Mouse (Mus musculus) stomach, embryonic 14.5 days (tissue): Measurements from ENCODE around the gene Itprid2. TPM values are rescaled to one million over a fixed set of nuclear protein-coding genes. Genes with fewer than 3 reads are reported as not detected.
A peak's percentile ranks its signal among the peaks of the same experiment; 100 is the strongest.

ENCODE experiments used
- ATAC-seq: fragments of 200-750 bp; cut with Nextera tagmentation; 2 replicates; pipeline ENCODE4 v1.8.0; 2017; ENCODE audit warnings: low read depth, moderate TSS enrichment; ENCODE audit not compliant: insufficient number of reproducible peaks, insufficient read depth, low FRiP score
- H3K27ac ChIP-seq: fragments of 300-500 bp; sonication (generic); 2 replicates; pipeline ENCODE4 v1.5.1; 2014; ENCODE audit warnings: mild to moderate bottlenecking, low read length, moderate library complexity, mixed read lengths
- H3K27me3 ChIP-seq: fragments of 300-500 bp; sonication (generic); 2 replicates; pipeline ENCODE4 v1.6.1; 2014; ENCODE audit warnings: low read length, control low read depth, mixed read lengths; ENCODE audit not compliant: control insufficient read depth, insufficient read depth
- H3K36me3 ChIP-seq: fragments of 300-500 bp; sonication (generic); 2 replicates; pipeline ENCODE4 v1.6.1; 2014; ENCODE audit warnings: mild to moderate bottlenecking, control low read depth, low read length, moderate library complexity, mixed read lengths; ENCODE audit not compliant: control insufficient read depth, insufficient read depth
- H3K4me1 ChIP-seq: fragments of 300-500 bp; sonication (generic); 2 replicates; pipeline ENCODE4 v1.6.1; 2014; ENCODE audit warnings: low read length, control low read depth, mixed read lengths; ENCODE audit not compliant: control insufficient read depth, insufficient read depth
- H3K4me2 ChIP-seq: fragments of 300-500 bp; sonication (generic); replicated peaks from 2 replicates; pipeline ENCODE4 v1.6.1; 2014; ENCODE audit warnings: low read depth, low read length, control low read depth
- H3K4me3 ChIP-seq: fragments of 300-500 bp; sonication (generic); 2 replicates; pipeline ENCODE4 v1.5.1; 2014; ENCODE audit warnings: low read depth, low read length, control low read depth
- H3K9ac ChIP-seq: fragments of 300-500 bp; sonication (generic); replicated peaks from 2 replicates; pipeline ENCODE4 v1.6.1; 2014; ENCODE audit warnings: low read depth, mild to moderate bottlenecking, control low read depth, low read length, moderate library complexity, mixed read lengths
- H3K9me3 ChIP-seq: fragments of 300-500 bp; sonication (generic); 2 replicates; pipeline ENCODE4 v1.6.1; 2016; ENCODE audit warnings: low read depth, low read length, control low read depth; ENCODE audit not compliant: control insufficient read depth
- WGBS: fragments of 180-500 bp; shearing (Covaris S2); extraction: QIAGEN DNeasy Blood & Tissue Kit; methylation state at CpG from one replicate; pipeline ENCODE4 v1.1.7; 2014; 5-methylcytosine and 5-hydroxymethylcytosine counted together
- polyA plus RNA-seq: library from polyadenylated mRNA; unstranded; fragments of >200 nt; fragmentation: Nextera tagmentation; extraction: Ambion mirVana; gene quantifications from 2 replicates; pipeline ENCODE4 v1.2.1, GENCODE M21; 2014

The Itprid2 gene
- polyA plus RNA-seq, 1 experiment from 2014 or later = 22.2 TPM

- no peak overlapping the region for H3K4me3 ChIP-seq
- H3K27me3 ChIP-seq = no peaks in the 10 kb centered on the region
- no peaks in the 10 kb centered on the region; the same call in 1 of the 2 replicates for H3K36me3 ChIP-seq
- 51% methylated on average over 1 of the region's 1 CpGs for WGBS
- no peak overlapping the region for H3K9ac ChIP-seq
- no peak overlapping the region for H3K4me2 ChIP-seq
- no peak for ATAC-seq
- peaks cover 4% of the 10 kb centered on the region; the same call in 1 of the 2 replicates for H3K4me1 ChIP-seq
- no peaks in the 10 kb centered on the region for H3K9me3 ChIP-seq
- no peak overlapping the region for H3K27ac ChIP-seq
Measured at GRCm38 (mm10) chr2:79677663-79678257, 42.6 kb downstream of the Itprid2 start.

- no peak overlapping the region for H3K4me3 ChIP-seq
- H3K27ac ChIP-seq = peak overlapping the region; percentile 10; the same call in 1 of the 2 replicates
- ATAC-seq = no peak
- no peaks in the 10 kb centered on the region for H3K36me3 ChIP-seq
- H3K4me2 ChIP-seq = no peak overlapping the region
- H3K4me1 ChIP-seq = peaks cover 4% of the 10 kb centered on the region; the same call in 1 of the 2 replicates
- H3K9ac ChIP-seq = no peak overlapping the region
- no peaks in the 10 kb centered on the region for H3K27me3 ChIP-seq
- H3K9me3 ChIP-seq = no peaks in the 10 kb centered on the region
- 46% methylated on average over 4 of the region's 4 CpGs for WGBS
Measured at GRCm38 (mm10) chr2:79681672-79682071, 46.5 kb downstream of the Itprid2 start.

- no peaks in the 10 kb centered on the region for H3K9me3 ChIP-seq
- H3K36me3 ChIP-seq = no peaks in the 10 kb centered on the region
- H3K9ac ChIP-seq = no peak overlapping the region
- no peaks in the 10 kb centered on the region for H3K27me3 ChIP-seq
- ATAC-seq = no peak
- no peak overlapping the region for H3K4me3 ChIP-seq
- no peak overlapping the region for H3K4me2 ChIP-seq
- WGBS = 94% methylated on average over 4 of the region's 4 CpGs
- H3K4me1 ChIP-seq = no peaks in the 10 kb centered on the region
- H3K27ac ChIP-seq = no peak overlapping the region
Measured at GRCm38 (mm10) chr2:79683258-79683657, 48.1 kb downstream of the Itprid2 start.

- Histone ChIP-seq H3K36me3 (no peaks in the 10 kb centered on the region), H3K27me3 (no peaks in the 10 kb centered on the region), H3K4me3 (no peak overlapping the region), H3K4me2 (no peak overlapping the region), H3K27ac (no peak overlapping the region), H3K9ac (no peak overlapping the region), H3K9me3 (no peaks in the 10 kb centered on the region), H3K4me1 (no peaks in the 10 kb centered on the region)
- no peak for ATAC-seq
- WGBS = 42% methylated on average over 3 of the region's 3 CpGs
Measured at GRCm38 (mm10) chr2:79690838-79691237, 55.7 kb downstream of the Itprid2 start.

GRCm38 (mm10) chr2:79695190-79695589, 60.0 kb downstream of the Itprid2 start:
- H3K27me3 ChIP-seq = no peaks in the 10 kb centered on the region
- H3K9me3 ChIP-seq = no peaks in the 10 kb centered on the region
- no peak overlapping the region for H3K9ac ChIP-seq
- H3K27ac ChIP-seq = no peak overlapping the region
- no peak overlapping the region for H3K4me3 ChIP-seq
- ATAC-seq = no peak
- no peaks in the 10 kb centered on the region for H3K36me3 ChIP-seq
- H3K4me1 ChIP-seq = no peaks in the 10 kb centered on the region
- H3K4me2 ChIP-seq = no peak overlapping the region
- 85% methylated on average over 4 of the region's 4 CpGs for whole genome bisulfite sequencing

- WGBS = 87% methylated on average over 12 of the region's 12 CpGs
- Histone ChIP-seq H3K9ac (no peak overlapping the region), H3K9me3 (no peaks in the 10 kb centered on the region), H3K27me3 (no peaks in the 10 kb centered on the region), H3K4me2 (no peak overlapping the region), H3K4me1 (no peaks in the 10 kb centered on the region), H3K36me3 (no peaks in the 10 kb centered on the region), H3K27ac (no peak overlapping the region), H3K4me3 (no peak overlapping the region)
- no peak for ATAC-seq
Measured at GRCm38 (mm10) chr2:79695939-79696338, 60.8 kb downstream of the Itprid2 start.

- 80% methylated on average over 10 of the region's 10 CpGs for WGBS
Measured at GRCm38 (mm10) chr2:79696478-79697230, 61.5 kb downstream of the Itprid2 start.

GRCm38 (mm10) chr2:79698166-79698565, 63.0 kb downstream of the Itprid2 start:
- 72% methylated on average over 2 of the region's 2 CpGs for WGBS
- H3K9ac ChIP-seq = no peak overlapping the region
- H3K36me3 ChIP-seq = no peaks in the 10 kb centered on the region
- H3K9me3 ChIP-seq = no peaks in the 10 kb centered on the region
- no peaks in the 10 kb centered on the region for H3K27me3 ChIP-seq
- no peak for ATAC-seq
- H3K4me1 ChIP-seq = no peaks in the 10 kb centered on the region
- H3K27ac ChIP-seq = no peak overlapping the region
- no peak overlapping the region for H3K4me2 ChIP-seq
- H3K4me3 ChIP-seq = no peak overlapping the region

More at GRCm38 (mm10) chr2:79696478-79697230, 61.5 kb downstream of the Itprid2 start:
- Histone ChIP-seq H3K9ac (no peak overlapping the region), H3K4me2 (no peak overlapping the region), H3K9me3 (no peaks in the 10 kb centered on the region), H3K36me3 (no peaks in the 10 kb centered on the region), H3K4me3 (no peak overlapping the region), H3K4me1 (no peaks in the 10 kb centered on the region), H3K27ac (no peak overlapping the region), H3K27me3 (no peaks in the 10 kb centered on the region)
- no peak for ATAC-seq
